Mouse (Mus musculus) naive thymus-derived CD4-positive, alpha-beta T cell, adult 2 months (primary cell): Measurements from ENCODE around the gene Smim17.
"Not testable (repeated sequence)": the region's sequence is repeated elsewhere in the genome, so short reads cannot be mapped to it uniquely, and the experiment has no call there.

ENCODE experiments used
- DNase-seq: peaks from one replicate; pipeline ENCODE4 v3.0.0-alpha.2; 2011; ENCODE audit warnings: low read depth

The Smim17 gene

DNA sequence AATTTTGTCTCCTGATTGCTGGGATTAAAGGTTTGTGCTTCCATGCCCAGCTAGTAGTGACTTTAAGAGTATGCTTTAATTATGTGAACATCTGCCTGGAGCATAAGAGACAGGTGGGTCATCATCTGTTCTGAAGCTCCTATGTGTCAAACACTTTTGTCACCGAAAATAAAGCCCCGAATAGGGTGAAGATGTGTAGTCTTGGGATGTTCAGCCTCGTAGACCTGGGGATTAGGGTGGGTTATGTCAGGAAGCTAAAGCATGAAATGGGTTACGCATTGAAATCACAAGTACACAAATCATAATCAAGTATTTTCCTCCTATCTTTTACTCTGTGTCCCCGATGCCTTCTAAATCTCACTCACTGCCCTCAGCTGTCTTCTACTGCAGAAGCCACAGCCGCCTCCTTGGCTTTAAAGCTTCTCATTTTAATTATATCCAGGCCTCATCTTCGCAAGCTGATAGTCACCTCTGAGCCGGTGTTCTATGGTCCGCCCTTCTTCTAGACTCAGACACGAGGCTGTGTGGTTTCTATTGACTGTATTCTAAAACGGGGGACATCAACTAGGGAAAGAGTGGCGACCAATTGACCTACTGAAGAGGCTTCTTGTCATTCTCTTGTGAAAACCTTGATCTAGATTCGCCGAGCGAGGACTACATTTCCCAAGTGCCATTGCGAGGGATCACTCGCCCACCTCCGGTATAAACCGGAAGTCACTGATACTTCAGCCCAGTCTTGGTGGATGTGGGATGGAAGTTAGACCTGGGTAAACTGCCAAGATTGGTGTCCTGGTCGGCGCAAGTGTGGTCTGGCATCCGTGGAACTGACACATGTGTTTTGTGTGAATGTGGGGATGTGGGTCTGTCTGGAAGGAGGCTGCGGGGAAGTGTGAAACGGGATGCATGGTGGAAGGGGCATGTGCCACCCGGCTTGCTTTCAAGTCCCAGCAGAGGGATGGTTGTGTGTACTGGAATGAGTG, at the start of gene Smim17:
TSS of gene Smim17 (plus strand) at position 720 of the 980 bp plus-strand sequence.
- peak; percentile 68 for DNase-seq

DNA sequence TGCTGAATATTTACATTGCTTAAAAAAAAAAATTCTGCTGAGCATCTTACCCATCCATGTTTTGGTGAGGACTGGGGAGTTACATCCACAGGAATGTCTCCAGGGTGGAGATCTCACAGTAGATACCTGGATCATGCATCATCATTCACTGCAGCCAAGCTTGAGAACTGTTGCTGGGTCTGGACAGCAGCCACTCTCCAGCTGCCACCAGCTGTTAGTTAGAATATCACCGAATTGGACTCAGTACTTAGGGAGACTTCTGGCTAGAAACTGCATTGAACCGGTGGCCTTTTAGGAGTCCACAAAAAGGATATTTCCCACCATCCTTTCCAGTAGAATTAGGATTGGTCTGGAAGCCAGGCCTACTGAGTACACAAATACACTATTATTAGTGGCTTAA, 40.4 kb upstream of the Smim17 start:
- DNase-seq = no peak

DNA sequence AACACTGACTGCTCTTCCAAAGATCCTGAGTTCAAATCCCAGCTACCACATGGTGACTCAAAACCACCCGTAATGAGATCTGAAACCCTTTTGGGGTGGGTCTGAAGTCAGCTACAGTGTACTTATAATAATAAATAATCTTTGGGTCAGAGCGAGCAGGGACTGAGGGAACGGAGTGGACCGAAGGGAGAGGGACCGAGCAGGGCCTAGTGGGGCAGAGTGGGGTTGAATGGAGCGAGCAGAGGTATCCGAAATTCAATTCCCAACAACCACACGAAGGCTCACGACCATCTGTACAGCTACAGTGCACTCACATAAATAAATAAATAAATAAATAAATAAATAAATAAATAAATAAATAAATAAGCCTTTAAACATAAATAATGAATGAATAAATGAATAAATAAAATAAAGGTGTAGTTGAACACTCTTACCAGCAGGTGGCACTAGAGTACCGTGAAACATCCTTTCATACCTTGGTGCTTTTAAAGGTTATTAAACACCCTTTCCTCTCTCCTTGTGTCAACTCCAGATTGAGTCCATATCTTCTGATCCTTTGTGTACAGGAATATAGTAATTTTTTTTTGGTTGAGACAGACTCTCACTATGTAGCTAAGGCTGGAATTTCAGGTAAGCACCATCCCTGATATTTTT, 39.5 kb upstream of the Smim17 start:
- DNase-seq = peak; percentile 87

DNA sequence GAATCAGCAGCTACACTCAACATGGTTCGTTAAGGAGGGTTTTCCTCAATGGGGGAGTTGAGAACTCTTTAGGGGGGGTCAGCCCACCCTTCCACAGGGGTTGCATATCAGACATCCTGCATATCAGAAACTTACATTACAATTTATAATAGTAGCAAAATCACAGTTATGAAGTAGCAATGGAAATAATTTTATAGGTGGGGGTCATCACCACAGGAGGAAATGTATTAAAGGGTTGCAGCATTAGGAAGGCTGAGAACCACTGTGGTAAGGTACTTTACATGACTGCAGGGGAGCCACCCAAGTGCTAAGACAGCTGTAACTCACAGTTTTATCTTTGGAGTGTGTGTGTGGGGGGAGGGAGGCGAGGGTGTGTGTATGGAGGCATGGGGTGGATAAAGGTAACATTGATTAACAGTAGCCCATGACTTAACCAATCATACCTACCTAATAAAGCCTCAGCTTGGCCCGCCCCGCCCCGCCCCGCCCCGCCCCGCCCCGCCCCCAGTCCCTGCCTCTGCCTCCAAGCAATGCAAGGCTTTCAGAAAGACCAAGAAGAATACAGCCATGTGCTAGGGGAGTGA, 37.9 kb upstream of the Smim17 start:
- DNase-seq = no peak

DNA sequence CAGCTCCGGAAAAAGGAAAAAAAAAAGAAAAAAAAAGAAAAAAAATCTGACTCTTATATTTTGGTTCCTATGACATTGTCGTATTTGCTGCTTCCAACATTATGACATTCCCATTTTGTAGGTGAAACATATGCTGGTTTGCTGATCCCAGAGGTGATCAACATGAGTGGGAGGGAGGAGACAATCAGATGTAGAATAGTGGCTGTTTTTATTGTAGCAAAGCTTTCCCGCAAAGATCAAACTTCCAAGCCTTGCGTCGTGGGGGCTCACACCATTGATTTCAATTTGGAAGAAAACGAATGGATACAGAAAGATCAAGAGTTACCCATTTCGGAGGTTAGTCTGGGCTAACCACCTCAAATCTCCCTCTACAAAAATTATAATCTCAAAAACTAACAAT, 36.8 kb upstream of the Smim17 start:
- no peak for DNase-seq

DNA sequence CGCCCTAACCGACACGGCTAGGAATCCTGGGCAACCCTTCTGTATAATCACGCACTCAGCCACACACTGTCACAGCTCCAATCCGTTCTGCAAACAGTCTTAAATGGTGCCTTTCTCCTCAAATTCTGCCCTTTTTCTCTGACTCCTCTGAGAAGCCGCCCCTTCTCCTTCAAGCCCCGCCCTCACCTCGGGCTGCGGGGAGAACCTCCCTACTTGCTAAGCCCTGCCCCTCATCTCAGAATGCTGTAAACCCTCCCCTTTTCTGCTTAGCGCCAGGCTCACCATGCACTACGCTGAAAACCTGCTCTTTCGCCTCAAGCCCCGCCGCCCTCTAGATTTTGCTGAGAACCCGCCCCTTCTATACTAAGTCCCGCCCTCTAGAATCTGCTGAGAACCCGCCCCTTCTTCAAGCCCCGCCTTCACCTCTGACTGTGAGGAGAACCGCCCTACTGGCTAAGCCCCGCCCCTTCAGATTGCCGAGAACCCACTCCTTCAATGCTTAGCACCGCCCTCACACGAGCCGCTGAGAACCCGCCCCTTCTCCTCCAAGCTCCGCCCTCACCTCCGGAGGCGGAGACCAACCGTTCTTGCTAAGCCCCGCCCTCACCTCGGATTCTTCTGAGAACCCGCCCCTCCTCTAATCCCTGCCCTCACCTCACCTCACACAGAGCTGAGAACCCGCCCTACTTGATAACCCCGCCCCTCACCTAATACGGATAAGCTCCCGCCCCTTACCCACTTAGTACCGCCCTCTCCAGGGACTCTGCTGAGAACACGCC, 36.1 kb upstream of the Smim17 start:
- DNase-seq = peak; percentile 99

DNA sequence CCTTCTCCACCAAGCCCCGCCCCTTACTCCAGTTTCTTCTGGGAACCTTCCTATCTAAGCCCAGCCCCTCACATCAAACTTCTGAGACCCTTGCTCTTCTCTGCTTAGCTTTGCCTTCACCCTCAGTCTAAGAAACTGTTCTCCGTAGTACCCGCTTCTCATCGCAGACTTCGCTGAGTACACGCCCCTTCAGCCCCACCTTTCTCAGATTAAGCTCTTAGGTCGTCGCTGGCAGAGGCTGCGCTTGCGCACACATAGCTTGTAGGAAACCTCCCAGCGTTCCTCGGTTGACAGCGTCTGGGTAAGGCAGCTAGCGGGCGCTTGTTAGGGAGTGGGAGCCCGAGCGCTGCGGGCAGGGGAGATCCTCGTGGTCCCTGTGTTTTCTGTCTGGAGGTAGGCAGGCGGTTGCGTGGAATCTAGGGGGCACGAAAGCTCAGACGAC, 35.4 kb upstream of the Smim17 start, which contains the start of gene Zfp78:
TSS of gene Zfp78 (plus strand) at position 234 of the 442 bp plus-strand sequence.
- DNase-seq = peak; percentile 97

DNA sequence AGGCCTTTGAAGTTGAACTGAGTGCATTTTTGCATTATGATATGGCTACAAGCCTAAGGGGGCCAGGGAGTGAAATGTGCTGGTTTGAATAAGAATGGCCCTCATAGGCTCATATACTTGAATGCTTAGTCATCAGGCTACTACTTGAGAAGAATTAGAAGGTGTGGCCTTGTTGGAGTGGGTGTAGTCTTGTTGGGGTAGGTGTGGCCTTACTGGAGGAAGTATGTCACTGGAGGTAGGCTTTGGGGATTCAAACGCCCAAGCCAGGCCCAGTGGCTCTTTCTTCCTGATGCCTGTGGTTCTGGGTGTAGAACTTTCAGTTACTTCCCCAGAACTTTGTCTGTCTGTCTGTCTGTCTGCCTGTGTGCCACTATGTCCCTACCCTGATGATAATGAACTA, 33.8 kb upstream of the Smim17 start:
- DNase-seq = peak; percentile 14

DNA sequence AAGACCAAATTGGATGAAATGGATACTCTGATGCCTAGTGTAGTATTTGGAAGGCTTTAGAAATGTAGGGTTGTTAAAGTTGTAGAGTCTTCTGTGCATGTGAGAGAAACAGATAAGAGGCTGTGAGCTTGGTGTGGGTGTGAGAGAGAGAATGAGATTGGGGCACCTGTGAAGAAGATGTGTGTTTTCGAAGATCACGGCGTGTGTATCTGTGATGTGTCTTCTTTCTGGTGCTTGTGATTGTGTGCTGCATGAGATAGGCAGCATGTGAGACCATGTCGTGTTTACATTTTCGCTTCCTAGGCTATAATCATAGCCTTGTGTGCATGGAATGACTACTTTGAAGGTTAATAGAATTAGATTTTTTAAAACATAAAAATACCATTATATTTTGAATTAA, 31.3 kb upstream of the Smim17 start:
- no peak for DNase-seq

DNA sequence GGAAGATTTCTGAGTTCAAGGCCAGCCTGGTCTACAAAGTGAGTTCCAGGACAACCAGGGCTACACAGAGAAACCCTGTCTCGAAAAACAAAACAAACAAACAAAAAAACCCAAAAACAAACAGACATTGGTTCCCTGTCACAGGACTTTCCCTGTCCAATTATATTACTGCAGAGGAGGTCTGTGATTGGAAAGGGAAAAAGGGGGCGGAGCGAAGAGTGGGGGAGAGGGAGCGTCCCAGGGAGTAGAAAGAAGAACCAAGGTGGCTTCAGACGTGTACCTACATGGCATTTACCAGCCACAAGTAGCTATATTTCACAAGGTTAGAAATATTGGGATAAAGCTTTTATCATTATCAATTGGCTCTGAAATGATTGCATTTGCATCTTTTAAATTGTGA, 30.4 kb upstream of the Smim17 start:
- DNase-seq = not testable (repeated sequence)

DNA sequence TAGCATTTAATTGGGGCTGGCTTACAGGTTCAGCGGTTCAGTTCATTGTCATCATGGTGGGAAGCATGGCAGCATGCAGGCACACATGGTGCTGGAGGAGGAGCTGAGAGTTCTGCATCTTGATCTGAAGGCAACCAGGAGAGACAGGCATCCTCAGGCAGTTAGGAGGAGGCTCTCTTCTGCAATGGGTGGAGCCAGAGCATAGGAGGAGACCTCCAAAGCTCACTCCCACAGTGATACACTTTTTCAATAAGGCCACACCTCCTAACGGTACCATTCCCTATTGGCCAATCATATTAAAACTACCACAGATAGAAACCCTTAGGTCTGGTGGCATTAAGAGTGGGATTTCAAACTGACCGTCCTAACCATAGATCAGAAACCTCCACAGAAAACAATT, 29.1 kb upstream of the Smim17 start:
- no peak for DNase-seq

DNA sequence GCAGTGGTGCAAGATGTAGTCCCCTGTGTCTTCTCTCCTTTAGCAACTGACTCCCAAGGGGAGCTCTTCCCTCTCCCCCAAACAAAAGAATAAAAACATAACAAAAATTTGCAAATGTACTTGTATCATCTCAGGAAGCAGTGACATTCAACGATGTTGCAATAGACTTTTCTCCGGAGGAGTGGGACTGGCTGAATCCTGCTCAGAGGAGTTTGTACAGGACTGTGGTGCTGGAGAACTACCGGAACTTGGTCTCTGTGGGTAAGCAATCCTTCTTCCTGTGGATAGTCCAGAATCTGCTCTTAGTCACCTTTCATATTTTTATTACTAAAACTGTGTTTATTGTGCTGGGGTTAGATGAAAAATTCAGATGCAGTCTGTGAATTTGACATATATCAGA, 25.5 kb upstream of the Smim17 start:
- no peak for DNase-seq

DNA sequence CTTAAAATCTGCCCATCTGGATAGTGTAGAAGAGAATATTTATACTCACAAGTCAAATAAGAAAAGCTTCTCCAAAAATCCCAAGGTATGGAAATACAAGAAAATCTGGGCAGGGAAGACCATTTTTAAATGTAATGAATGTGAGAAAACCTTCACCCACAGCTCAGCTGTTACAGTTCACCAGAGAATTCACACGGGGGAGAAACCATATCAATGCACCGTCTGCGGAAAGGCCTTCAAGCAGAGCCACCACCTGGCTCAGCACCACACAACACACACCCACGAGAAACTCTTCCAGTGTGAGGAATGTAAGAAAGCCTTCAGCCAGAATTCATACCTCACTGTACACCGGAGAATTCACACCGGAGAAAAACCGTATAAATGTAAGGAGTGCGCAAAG, 20.1 kb upstream of the Smim17 start:
- DNase-seq = no peak

DNA sequence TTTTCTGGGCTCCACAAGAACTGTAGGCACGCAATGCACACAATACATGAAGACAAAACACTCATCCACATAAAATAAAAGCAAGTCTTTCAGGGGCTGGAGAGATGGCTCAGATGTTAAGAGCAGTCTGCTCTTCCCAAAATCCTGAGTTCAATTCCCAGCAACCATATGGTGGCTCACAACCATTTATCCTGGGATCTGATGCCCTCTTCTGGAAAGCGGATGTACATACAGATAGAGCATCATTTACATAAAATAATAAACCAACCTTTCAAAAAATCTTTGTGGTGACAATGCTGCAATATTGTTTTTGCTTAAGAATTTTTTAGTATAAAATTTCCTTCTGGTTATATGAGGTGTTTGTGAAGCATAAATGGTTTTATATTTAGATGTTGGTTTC, 17.1 kb upstream of the Smim17 start:
- no peak for DNase-seq

DNA sequence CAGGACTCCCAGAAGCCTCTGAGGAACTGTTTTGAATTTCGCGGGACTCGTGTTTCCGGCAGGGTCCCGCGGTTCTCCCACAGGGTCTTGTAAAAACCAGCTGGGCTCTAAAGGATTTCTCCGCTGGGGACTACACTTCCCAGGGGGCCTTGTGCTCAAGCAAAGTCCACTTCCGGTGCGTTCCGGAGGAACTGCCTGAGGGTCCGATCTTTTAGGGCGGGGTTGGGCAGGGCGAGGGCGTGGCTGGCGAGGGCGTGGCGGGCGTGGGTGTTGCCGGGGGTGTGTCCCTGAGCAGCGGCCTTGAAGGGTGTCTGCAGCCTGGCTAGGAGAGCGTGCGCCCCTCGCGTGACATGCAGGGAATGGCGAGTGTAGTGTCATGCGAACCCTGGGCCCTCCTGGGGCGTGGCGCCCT, 15.5 kb upstream of the Smim17 start, which contains the start of gene Zfp28:
TSS of gene Zfp28 (plus strand) at position 252 of the 412 bp plus-strand sequence.
- DNase-seq = peak; percentile 91

DNA sequence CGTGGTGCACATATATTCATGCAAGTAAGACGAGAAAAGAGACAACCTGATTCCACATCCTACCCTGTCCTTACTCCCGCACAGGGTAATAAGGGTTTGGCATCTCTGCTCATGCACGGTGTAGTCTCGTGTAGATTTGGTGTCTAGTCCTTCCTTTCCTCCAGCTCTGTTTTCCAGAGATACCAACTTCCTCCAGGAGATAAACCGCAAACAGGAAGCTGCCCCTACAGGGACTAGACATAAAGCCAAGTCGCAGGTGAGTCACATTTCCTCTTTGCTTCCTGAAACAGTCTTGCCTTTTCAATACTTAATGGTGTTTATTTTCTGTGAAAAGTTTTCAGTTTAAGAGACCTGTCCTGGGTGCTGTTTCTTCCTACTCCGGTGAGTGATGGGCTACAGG, 14.5 kb upstream of the Smim17 start:
- DNase-seq = no peak

DNA sequence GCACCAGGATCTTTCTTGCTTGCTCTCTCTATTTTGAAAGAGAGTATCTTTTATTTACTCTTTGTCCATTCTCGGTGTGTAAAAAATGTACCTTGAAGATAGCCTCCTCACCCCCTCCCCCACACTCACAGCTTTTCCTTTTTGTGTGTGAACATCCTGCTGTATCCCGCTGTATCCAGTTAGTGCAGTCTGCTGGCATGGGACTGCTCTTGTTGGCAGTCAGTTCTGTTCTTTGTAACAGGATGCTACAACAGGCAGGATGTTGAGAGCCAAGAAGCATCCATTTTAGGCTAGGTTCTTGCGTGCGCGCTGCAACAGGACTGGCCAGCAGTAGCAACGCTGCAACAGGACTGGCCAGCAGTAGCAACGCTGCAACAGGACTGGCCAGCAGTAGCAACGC, 11.5 kb upstream of the Smim17 start:
- no peak for DNase-seq

DNA sequence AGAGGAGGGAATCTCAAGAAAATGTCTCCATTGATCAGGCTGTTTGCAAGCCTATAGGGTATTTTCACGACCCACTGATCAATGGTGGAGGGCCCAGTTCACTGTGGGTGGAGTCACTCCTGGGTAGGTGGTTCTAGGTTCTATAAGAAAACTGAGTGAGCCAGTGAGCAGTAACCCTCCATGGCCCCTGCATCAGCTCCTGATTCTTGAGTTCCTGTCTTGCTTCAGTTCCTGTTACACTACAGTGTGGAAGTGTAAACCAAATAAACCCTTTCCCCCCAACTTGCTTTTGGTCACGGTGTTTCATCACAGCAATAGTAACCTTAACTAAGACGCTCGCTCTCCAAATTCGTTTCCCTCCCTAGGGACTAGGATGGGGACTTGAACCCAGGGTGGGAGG, 9.5 kb upstream of the Smim17 start:
- DNase-seq = no peak

DNA sequence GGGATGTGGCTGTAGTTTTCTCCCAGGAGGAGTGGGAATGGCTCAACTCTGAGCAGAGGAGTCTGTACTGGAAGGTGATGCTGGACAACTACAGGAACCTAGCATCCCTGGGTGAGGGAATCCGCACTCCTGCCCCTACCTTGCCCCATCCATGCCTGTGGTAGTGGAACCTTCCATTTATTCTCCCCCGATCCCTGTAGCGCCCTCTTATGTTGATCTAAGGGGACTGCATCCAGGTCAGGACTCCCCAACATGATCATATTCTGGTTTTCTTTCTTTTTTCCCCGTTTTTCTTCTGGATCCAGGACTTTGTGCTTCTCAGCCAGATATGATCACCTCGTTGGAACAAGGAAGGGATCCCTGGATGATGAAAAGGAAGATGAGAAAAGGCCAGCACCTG, 9.1 kb upstream of the Smim17 start:
- DNase-seq = no peak

DNA sequence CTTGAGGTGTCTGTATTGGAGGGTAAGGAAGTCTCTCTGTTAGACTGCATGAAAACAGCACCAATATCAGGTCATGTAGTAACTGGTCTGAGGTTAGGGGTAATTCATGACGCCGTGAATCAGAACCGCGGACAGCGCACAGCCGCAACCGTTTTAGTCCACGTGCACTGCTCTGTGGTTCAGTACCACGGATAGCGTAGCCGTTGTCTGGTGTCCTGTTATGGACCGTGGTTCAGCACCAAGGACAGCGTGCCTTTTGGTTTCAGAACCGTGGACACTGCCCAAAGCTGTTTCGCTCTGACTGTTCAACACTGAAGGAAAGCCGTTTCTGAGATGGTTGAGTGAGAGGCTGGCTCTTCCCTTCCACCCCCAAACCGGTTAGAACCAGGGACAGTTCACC, 11.5 kb downstream of the Smim17 start, which contains the start of gene Gm20715:
TSS of gene Gm20715 (plus strand) at position 235 of the 400 bp plus-strand sequence.
- DNase-seq = peak; percentile 66

DNA sequence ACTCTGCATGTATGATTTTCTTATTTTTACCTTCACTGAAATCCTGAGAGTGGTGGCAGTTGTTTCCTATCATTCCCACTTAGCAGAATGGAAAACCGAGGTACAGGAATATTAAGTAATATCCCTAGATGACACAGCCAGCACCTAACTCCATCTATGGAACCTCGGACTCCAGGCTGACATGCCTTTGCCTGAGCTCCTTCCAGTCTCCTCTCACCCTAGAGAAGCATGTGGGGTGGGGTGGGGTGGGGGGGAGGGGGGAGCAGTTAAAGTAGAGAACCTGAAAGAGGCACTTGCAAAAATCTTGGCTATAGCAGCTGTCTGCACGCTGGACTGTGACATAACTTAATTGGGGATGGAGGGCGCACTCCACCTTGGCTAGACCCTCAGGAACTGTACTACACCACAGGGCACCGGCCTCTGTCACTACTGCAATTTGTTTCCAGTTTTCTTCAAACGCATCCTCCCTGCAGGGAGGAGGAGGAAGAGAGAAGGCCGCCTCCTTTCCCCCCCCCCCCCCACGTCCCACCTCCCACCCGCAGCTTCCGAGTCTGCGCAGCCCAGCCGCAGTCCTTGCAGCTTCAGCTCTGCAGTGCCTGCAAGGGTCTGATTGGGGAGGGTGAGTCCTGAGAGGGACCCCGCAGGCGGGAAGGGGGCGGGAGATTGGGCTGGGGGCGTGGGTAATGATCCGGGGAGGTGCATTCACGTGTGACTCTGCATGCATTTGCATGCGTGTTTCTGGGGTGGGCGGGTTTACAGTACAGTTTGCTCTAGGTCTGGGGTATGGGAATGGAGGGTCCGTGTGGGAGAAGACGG, 16.3 kb downstream of the Smim17 start:
- DNase-seq = no peak
